In the genomic region with DNA sequence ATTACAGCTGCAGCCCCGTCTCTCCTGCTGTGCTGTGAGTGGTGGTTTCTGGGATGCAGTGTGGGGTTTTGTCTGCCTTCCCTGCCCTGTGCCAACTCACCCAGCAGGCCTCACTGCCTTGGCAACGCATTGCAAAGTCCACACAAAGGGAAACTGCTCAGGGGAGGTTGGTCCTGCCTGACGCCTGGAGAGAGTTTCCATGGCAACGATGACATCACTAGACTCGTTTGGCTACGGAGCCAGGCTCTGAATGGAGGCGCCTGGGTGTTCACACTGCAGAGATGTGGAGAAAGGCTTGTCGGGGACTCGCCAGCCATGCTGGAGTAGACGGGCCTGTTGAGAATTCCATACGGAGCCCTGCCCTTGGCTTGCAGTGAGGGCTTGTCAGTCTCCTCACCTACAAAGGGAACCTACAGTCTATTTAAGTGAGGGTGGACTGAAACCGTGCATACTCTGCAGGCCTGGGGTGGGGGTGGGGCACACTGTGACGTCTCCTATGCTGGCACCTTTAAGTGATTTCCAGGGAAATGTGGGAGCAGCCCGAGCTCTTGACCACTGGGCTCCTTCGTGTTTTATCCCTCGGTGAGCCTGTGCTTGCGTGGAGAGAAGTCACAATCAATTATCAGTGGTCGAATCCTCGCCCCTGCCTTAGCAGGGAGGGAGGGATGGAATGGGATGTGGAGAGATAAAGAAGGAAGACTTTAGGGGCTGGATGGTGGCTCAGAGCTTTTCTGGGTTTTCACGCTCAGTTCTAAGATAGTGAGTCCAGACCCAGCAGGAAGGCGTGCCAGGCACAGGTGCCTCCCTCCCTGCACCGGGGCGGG, we compare ENCODE assay signal across 8 mouse cellular contexts. TPM values are rescaled to one million over a fixed set of nuclear protein-coding genes. Genes with fewer than 3 reads are reported as not detected.
DNase-seq lines count a peak whose midpoint lies in the region; ATAC-seq and TF ChIP-seq lines count a peak whose summit lies in the region.

No protein-coding gene starts in this region.

- DNase-seq in 3134 (ENCODE audit: extremely low read depth, insufficient read length, low spot score) = peak; percentile 88
- DNase-seq in adrenal gland, adult 8-10 months = peak; percentile 92
- DNase-seq in embryonic facial prominence, embryonic 10.5 days (ENCODE audit: low spot score) = peak; percentile 87
- peak; percentile 84 to 90 for DNase-seq in heart, adult 9 months (ENCODE audit: low spot score in 2 of 2)
- peak; percentile 91 to 96 for DNase-seq in kidney, adult 8-10 months
- peak; percentile 85 for DNase-seq in limb, embryonic 11.5 days (ENCODE audit: low spot score)

- no peaks in the 10 kb centered on the region for H3K36me3 ChIP-seq in embryonic facial prominence, embryonic 10.5 days (replicated peaks)
- H3K36me3 ChIP-seq in limb, embryonic 11.5 days (ENCODE audit: control insufficient read depth, insufficient read depth, low read length) = no peaks in the 10 kb centered on the region
- H3K36me3 ChIP-seq in midbrain, embryonic 12.5 days = no peaks in the 10 kb centered on the region
- no peaks in the 10 kb centered on the region for H3K36me3 ChIP-seq in small intestine, adult 2 months (ENCODE audit: control insufficient read depth, insufficient read depth, low read length)

- WGBS in embryonic facial prominence, embryonic 10.5 days = 4% methylated on average over 23 of the region's 23 CpGs
- 11% methylated on average over 23 of the region's 23 CpGs for WGBS in limb, embryonic 11.5 days
- WGBS in midbrain, embryonic 12.5 days = 5% methylated on average over 23 of the region's 23 CpGs
- WGBS in small intestine, adult 2 months = 7% methylated on average over 23 of the region's 23 CpGs

- no peaks in the 10 kb centered on the region for H3K9me3 ChIP-seq in embryonic facial prominence, embryonic 10.5 days
- H3K9me3 ChIP-seq in limb, embryonic 11.5 days (ENCODE audit: control insufficient read depth, low read length) = no peaks in the 10 kb centered on the region
- H3K9me3 ChIP-seq in midbrain, embryonic 12.5 days = no peaks in the 10 kb centered on the region

- H3K4me3 ChIP-seq in embryonic facial prominence, embryonic 10.5 days = peak overlapping the region; percentile 49
- peak overlapping the region; percentile 11 for H3K4me3 ChIP-seq in limb, embryonic 11.5 days (ENCODE audit: low read depth, low read length)
- H3K4me3 ChIP-seq in midbrain, embryonic 12.5 days = peak overlapping the region; percentile 24
- peak overlapping the region; percentile 48 for H3K4me3 ChIP-seq in small intestine, adult 2 months (ENCODE audit: low read depth, low read length)

- peaks cover 43% of the 10 kb centered on the region for H3K4me1 ChIP-seq in embryonic facial prominence, embryonic 10.5 days
- peaks cover 26% of the 10 kb centered on the region for H3K4me1 ChIP-seq in limb, embryonic 11.5 days (ENCODE audit: control insufficient read depth, insufficient read depth, low read length)
- peaks cover 51% of the 10 kb centered on the region for H3K4me1 ChIP-seq in midbrain, embryonic 12.5 days
- peaks cover 49% of the 10 kb centered on the region for H3K4me1 ChIP-seq in small intestine, adult 2 months (ENCODE audit: control insufficient read depth, insufficient read depth, insufficient read length, low read length)

- TF ChIP-seq CTCF in small intestine, adult 2 months (IDR thresholded peaks at IDR 0.05; ENCODE audit: extremely low read depth, insufficient read length, insufficient replicate concordance, low read depth, low read length) = no peak

- ATAC-seq in limb, embryonic 11.5 days (ENCODE audit: insufficient number of reproducible peaks, low FRiP score, low TSS enrichment, low read depth) = peak; percentile 89
- ATAC-seq in midbrain, embryonic 12.5 days (ENCODE audit: low FRiP score, low read depth) = peak; percentile 97

- peaks cover 28% of the 10 kb centered on the region for H3K27me3 ChIP-seq in embryonic facial prominence, embryonic 10.5 days (replicated peaks; ENCODE audit: low read depth, poor library complexity, severe bottlenecking)
- no peaks in the 10 kb centered on the region for H3K27me3 ChIP-seq in limb, embryonic 11.5 days (ENCODE audit: control insufficient read depth, insufficient read depth, low read length)
- peaks cover 4% of the 10 kb centered on the region; the same call in 1 of the 2 replicates for H3K27me3 ChIP-seq in midbrain, embryonic 12.5 days
- no peaks in the 10 kb centered on the region for H3K27me3 ChIP-seq in small intestine, adult 2 months (ENCODE audit: control insufficient read depth, insufficient read depth, low read length)

- H3K27ac ChIP-seq in embryonic facial prominence, embryonic 10.5 days (replicated peaks) = peak overlapping the region; percentile 88
- peak overlapping the region; percentile 61 for H3K27ac ChIP-seq in limb, embryonic 11.5 days (replicated peaks; ENCODE audit: low read depth, low read length)
- H3K27ac ChIP-seq in midbrain, embryonic 12.5 days (replicated peaks) = peak overlapping the region; percentile 100
- H3K27ac ChIP-seq in small intestine, adult 2 months (ENCODE audit: insufficient read depth, low read depth, low read length) = peak overlapping the region; percentile 100

- H3K9ac ChIP-seq in limb, embryonic 11.5 days (ENCODE audit: low read length) = peak overlapping the region; percentile 43
- H3K9ac ChIP-seq in midbrain, embryonic 12.5 days (replicated peaks) = peak overlapping the region; percentile 47

- peak; percentile 29; the same call in 1 of the 2 replicates for TF ChIP-seq POLR2A in small intestine, adult 2 months (IDR thresholded peaks at IDR 0.05; ENCODE audit: low read depth, low read length)

- H3K4me2 ChIP-seq in limb, embryonic 11.5 days (ENCODE audit: low read depth, severe bottlenecking) = peak overlapping the region; percentile 49
- H3K4me2 ChIP-seq in midbrain, embryonic 12.5 days (replicated peaks) = peak overlapping the region; percentile 43

RNA-seq across cellular contexts. Expression of a gene that starts 50.6 kb away (rescaled TPM):
- 100 to 1,000 TPM; 162 to 301 (median 191) TPM for total RNA-seq in adrenal gland, adult 8-10 months (2022)
- polyA plus RNA-seq in embryonic facial prominence, embryonic 10.5 days (2016; fragmentation: Nextera tagmentation; extraction: Ambion mirVana) = 18.4 and 22.1 TPM in 2 replicates
- 28.9 and 31.8 TPM in 2 replicates for polyA plus RNA-seq in limb, embryonic 11.5 days (2014; fragmentation: Nextera tagmentation; extraction: Ambion mirVana)
- 36.7 and 38.3 TPM in 2 replicates for polyA plus RNA-seq in midbrain, embryonic 12.5 days (2016; fragmentation: Nextera tagmentation; extraction: Ambion mirVana)
- polyA plus RNA-seq in small intestine, adult 2 months (2012; rRNA removed) = 80.2 and 180 TPM in 2 replicates

Comparison
In these comparisons a context has a peak if more than half of its experiments do, and no peak if none do; other contexts are left out.
1. Peak in every context shown above with its lines: DNase-seq, ATAC-seq, H3K4me3 ChIP-seq and H3K27ac ChIP-seq.